Mouse (Mus musculus) ES-E14 (cell line): ENCODE data around the gene Pkd1. TPM values are rescaled to one million over a fixed set of nuclear protein-coding genes. Genes with fewer than 3 reads are reported as not detected.
A peak's percentile ranks its signal among the peaks of the same experiment; 100 is the strongest.

Experiments
- DNase-seq: peaks from one replicate; pipeline ENCODE4 v3.0.0-alpha.2; 2013; ENCODE audit warnings: low read depth, low spot score
- H3K27ac ChIP-seq: 2 replicates; pipeline ENCODE4 v1.5.1; 2012; ENCODE audit warnings: low read depth, mild to moderate bottlenecking, low read length, moderate library complexity, mixed read lengths; ENCODE audit not compliant: poor library complexity, insufficient read depth, severe bottlenecking
- H3K36me3 ChIP-seq: 2 replicates; pipeline ENCODE4 v1.6.1; 2012; ENCODE audit warnings: mild to moderate bottlenecking, low read length, moderate library complexity, mixed read lengths; ENCODE audit not compliant: control insufficient read depth, poor library complexity, insufficient read depth, severe bottlenecking
- H3K4me1 ChIP-seq, 2 experiments: fragments of 150-350 bp in 1 of 2; sonication (generic) in 1 of 2; 2 replicates each; pipeline ENCODE4 v1.6.1; 2012; ENCODE audit warnings: low read length in 2 of 2, mild to moderate bottlenecking in 1 of 2, mixed read lengths in 1 of 2; ENCODE audit not compliant: control insufficient read depth in 2 of 2, insufficient read depth in 2 of 2, poor library complexity in 1 of 2
- H3K4me3 ChIP-seq, 2 experiments: fragments of 150-350 bp in 1 of 2; sonication (generic) in 1 of 2; 2 replicates each; pipeline ENCODE4 v1.5.1; 2012; ENCODE audit warnings: low read length in 2 of 2, low read depth in 1 of 2, mild to moderate bottlenecking in 1 of 2, mixed read lengths in 1 of 2; ENCODE audit not compliant: insufficient read depth in 1 of 2, poor library complexity in 1 of 2, severe bottlenecking in 1 of 2
- H3K9ac ChIP-seq: 2 replicates; pipeline ENCODE4 v1.6.1; 2012; ENCODE audit warnings: low read depth, mild to moderate bottlenecking, low read length, mixed read lengths; ENCODE audit not compliant: poor library complexity, insufficient read depth, severe bottlenecking
- H3K9me3 ChIP-seq: fragments of 150-350 bp; sonication (generic); 2 replicates; pipeline ENCODE4 v1.6.1; 2012; ENCODE audit warnings: low read depth, mild to moderate bottlenecking, low read length; ENCODE audit not compliant: control insufficient read depth, insufficient read depth
- CHD2 ChIP-seq: IDR thresholded peaks from 2 replicates; pipeline ENCODE4 v1.6.1; 2014; ENCODE audit warnings: mild to moderate bottlenecking, low read depth, low read length, inconsistent platforms
- HCFC1 ChIP-seq: IDR thresholded peaks from 2 replicates; pipeline ENCODE4 v1.6.1; 2012; ENCODE audit warnings: low read length, inconsistent platforms, borderline replicate concordance; ENCODE audit not compliant: insufficient read depth
- MAFK ChIP-seq: IDR thresholded peaks from 2 replicates; pipeline ENCODE4 v1.6.1; 2014; ENCODE audit warnings: mild to moderate bottlenecking, low read depth, low read length, inconsistent platforms; ENCODE audit not compliant: insufficient read depth
- ZC3H11A ChIP-seq: IDR thresholded peaks from 2 replicates; pipeline ENCODE4 v1.6.1; 2012; ENCODE audit warnings: low read depth, mild to moderate bottlenecking, inconsistent platforms, low read length, borderline replicate concordance
- ZNF384 ChIP-seq: IDR thresholded peaks from 2 replicates; pipeline ENCODE4 v1.6.1; 2012; ENCODE audit warnings: low read depth, low read length, inconsistent platforms
- in situ Hi-C, 2 experiments: fragments of 600-800 bp; cut with MboI; formaldehyde crosslinking; loops; one replicate each; pipeline ENCODE4 v1.15.1; 2025; ENCODE audit warnings: low sequenced_read_pairs in 2 of 2, inconsistent platforms in 1 of 2; ENCODE audit not compliant: unreplicated experiment in 2 of 2
- total RNA-seq: library from RNA; depleted of rRNA; stranded (reverse); fragments of 300-350 nt; gene quantifications from 2 replicates; pipeline ENCODE4 v1.2.3, GENCODE M21; 2012

The Pkd1 gene
- total RNA-seq, 1 experiment, result 27.8 TPM

GRCm38 (mm10) chr17:24633831-24634230, 84.2 kb downstream of the Pkd1 start:
- no peak overlapping the region for H3K9ac ChIP-seq
- TF ChIP-seq ZNF384 (no peak), MAFK (no peak)
- peaks cover 12% of the 10 kb centered on the region; the same call in 1 of the 2 replicates for H3K36me3 ChIP-seq
- peaks cover 0 to 19% of the 10 kb centered on the region in 2 experiments; a peak in 2 of 4 replicates for H3K4me1 ChIP-seq
- in situ Hi-C loops, result no loop called here
- H3K27ac ChIP-seq, result no peak overlapping the region
- H3K4me3 ChIP-seq, result no peak overlapping the region
- no peaks in the 10 kb centered on the region for H3K9me3 ChIP-seq
- no peak for DNase-seq

GRCm38 (mm10) chr17:24635024-24635423, 85.4 kb downstream of the Pkd1 start:
- no peak overlapping the region for H3K9ac ChIP-seq
- TF ChIP-seq ZC3H11A (no peak), ZNF384 (no peak), CHD2 (no peak), MAFK (no peak), HCFC1 (no peak)
- no peak for DNase-seq
- in situ Hi-C loops, result no loop called here
- H3K27ac ChIP-seq, result no peak overlapping the region
- peaks cover 0 to 25% of the 10 kb centered on the region in 2 experiments; a peak in 2 of 4 replicates for H3K4me1 ChIP-seq
- H3K4me3 ChIP-seq, result no peak overlapping the region
- peaks cover 12% of the 10 kb centered on the region; the same call in 1 of the 2 replicates for H3K36me3 ChIP-seq
- H3K9me3 ChIP-seq, result no peaks in the 10 kb centered on the region

GRCm38 (mm10) chr17:24635694-24636093, 86.1 kb downstream of the Pkd1 start:
- in situ Hi-C loops, result no loop called here
- Histone ChIP-seq H3K27ac (no peak overlapping the region), H3K4me1 (peaks cover 0 to 25% of the 10 kb centered on the region in 2 experiments; a peak in 2 of 4 replicates), H3K9ac (no peak overlapping the region), H3K4me3 (no peak overlapping the region), H3K9me3 (no peaks in the 10 kb centered on the region), H3K36me3 (peaks cover 12% of the 10 kb centered on the region; the same call in 1 of the 2 replicates)
- TF ChIP-seq ZC3H11A (no peak), ZNF384 (no peak), CHD2 (no peak), MAFK (no peak), HCFC1 (no peak)
- DNase-seq, result no peak

- peak overlapping the region; percentile 8; the same call in 1 of the 2 replicates for H3K27ac ChIP-seq
- DNase-seq, result no peak
- in situ Hi-C loops, result no loop called here
Measured at GRCm38 (mm10) chr17:24636781-24637481, 87.3 kb downstream of the Pkd1 start.

More at GRCm38 (mm10) chr17:24636781-24637481, 87.3 kb downstream of the Pkd1 start:
- Histone ChIP-seq H3K4me1 (peaks cover 0 to 25% of the 10 kb centered on the region in 2 experiments; a peak in 2 of 4 replicates), H3K36me3 (peaks cover 14% of the 10 kb centered on the region; the same call in 1 of the 2 replicates), H3K9me3 (no peaks in the 10 kb centered on the region), H3K9ac (no peak overlapping the region), H3K4me3 (no peak overlapping the region)
- TF ChIP-seq MAFK (no peak), ZNF384 (no peak), CHD2 (no peak), ZC3H11A (no peak), HCFC1 (no peak)
